In genomic region chr2:116065570-116066005, GRCm38 (mm10) we compare ENCODE assay signal across 8 mouse cellular contexts. TPM values are rescaled to one million over a fixed set of nuclear protein-coding genes. Genes with fewer than 3 reads are reported as not detected.
DNase-seq lines count a peak whose midpoint lies in the region; ATAC-seq and TF ChIP-seq lines count a peak whose summit lies in the region.

Gene Meis2, minus strand, starts transcription at chr2:116065839.

- no peaks in the 10 kb centered on the region for H3K9me3 ChIP-seq in forebrain, embryonic 15.5 days

- H3K4me1 ChIP-seq in forebrain, embryonic 15.5 days = peaks cover 8% of the 10 kb centered on the region; the same call in 1 of the 2 replicates
- peaks cover 2% of the 10 kb centered on the region for H3K4me1 ChIP-seq in lung, adult 2 months (ENCODE audit: control insufficient read depth, insufficient read depth, low read length)
- no peaks in the 10 kb centered on the region for H3K4me1 ChIP-seq in olfactory bulb, adult 2 months (ENCODE audit: control insufficient read depth, insufficient read depth, low read length)

- peak; percentile 94 for DNase-seq in A20 (ENCODE audit: low read depth, low spot score)
- DNase-seq in adrenal gland, adult 18-20 months (ENCODE audit: low spot score in 2 of 2) = peak; percentile 80 to 88
- DNase-seq in heart, postnatal 25 days (ENCODE audit: low spot score) = peak; percentile 84
- peak in 1 of 2 experiments; percentile 64 for DNase-seq in layer of hippocampus, adult 8-10 months (ENCODE audit: low spot score in 2 of 2)
- DNase-seq in lung, adult 2 months = peak; percentile 64
- peak; percentile 71 to 86 for DNase-seq in urinary bladder, postnatal 36 days (ENCODE audit: low spot score in 2 of 2)

- TF ChIP-seq POLR2A in lung, adult 2 months (IDR thresholded peaks at IDR 0.05; ENCODE audit: borderline replicate concordance, extremely low read depth, low read depth, low read length) = peak; percentile 14; the same call in 1 of the 2 replicates
- TF ChIP-seq POLR2A in olfactory bulb, adult 2 months (IDR thresholded peaks at IDR 0.05; ENCODE audit: insufficient read depth, low read depth, low read length) = peak; percentile 76

- peak; percentile 88 for ATAC-seq in forebrain, embryonic 15.5 days (replicated peaks)

- H3K36me3 ChIP-seq in forebrain, embryonic 15.5 days = no peaks in the 10 kb centered on the region

- intact Hi-C loops in heart, postnatal 25 days (cut with DNase I) = loop anchor here (10.0 kb wide), 1 partner anchor 481 kb away; the partner anchor contains the start of gene BC052040

- H3K27me3 ChIP-seq in forebrain, embryonic 15.5 days = no peaks in the 10 kb centered on the region

- peak within 1 kb of the TSS; percentile 79 for H3K4me3 ChIP-seq in forebrain, embryonic 15.5 days
- peak within 1 kb of the TSS; percentile 94 for H3K4me3 ChIP-seq in lung, adult 2 months (replicated peaks; ENCODE audit: extremely low read depth, low read depth, low read length)
- H3K4me3 ChIP-seq in olfactory bulb, adult 2 months (ENCODE audit: insufficient read depth, low read depth, low read length) = peak within 1 kb of the TSS; percentile 81

- H3K4me2 ChIP-seq in forebrain, embryonic 15.5 days (replicated peaks) = peak within 1 kb of the TSS; percentile 78

- peak within 1 kb of the TSS; percentile 99 for H3K27ac ChIP-seq in forebrain, embryonic 15.5 days (replicated peaks)
- peak within 1 kb of the TSS; percentile 99 for H3K27ac ChIP-seq in olfactory bulb, adult 2 months (ENCODE audit: insufficient read depth, low read depth, low read length)

- TF ChIP-seq CTCF in lung, adult 2 months (IDR thresholded peaks at IDR 0.05; ENCODE audit: insufficient read depth, low read length) = no peak
- no peak for TF ChIP-seq CTCF in olfactory bulb, adult 2 months (IDR thresholded peaks at IDR 0.05; ENCODE audit: insufficient read depth, low read depth, low read length)

- peak within 1 kb of the TSS; percentile 95 for H3K9ac ChIP-seq in forebrain, embryonic 15.5 days (replicated peaks)

- under 1% methylated on average over 29 of the region's 37 CpGs for WGBS in forebrain, embryonic 15.5 days
- 1% methylated on average over 29 of the region's 37 CpGs for WGBS in lung, adult 2 months
- WGBS in olfactory bulb, adult 2 months = 2% methylated on average over 29 of the region's 37 CpGs

RNA-seq across cellular contexts. Expression of gene Meis2, which starts in this region (rescaled TPM):
- 100 to 1,000 TPM; 216 to 279 TPM for total RNA-seq in adrenal gland, adult 18-20 months (2021)
- 155 and 167 TPM in 2 replicates for polyA plus RNA-seq in forebrain, embryonic 15.5 days (2015; fragmentation: Nextera tagmentation; extraction: Ambion mirVana)
- 10 to 100 TPM; 22.3 to 23.0 TPM for total RNA-seq in heart, postnatal 25 days (2021)
- 10 to 100 TPM; 43.4 to 69.1 (median 50.4) TPM for total RNA-seq in layer of hippocampus, adult 8-10 months (2022)
- 15.6 and 22.6 TPM in 2 replicates for polyA plus RNA-seq in lung, adult 2 months (2012; rRNA removed)
- 180 and 356 TPM in 2 replicates for polyA plus RNA-seq in olfactory bulb, adult 2 months (2012; ENCODE audit: insufficient read depth, insufficient read length, low replicate concordance, missing spikeins)
